Mouse (Mus musculus): ENCODE results near the gene Cox19.

DNA sequence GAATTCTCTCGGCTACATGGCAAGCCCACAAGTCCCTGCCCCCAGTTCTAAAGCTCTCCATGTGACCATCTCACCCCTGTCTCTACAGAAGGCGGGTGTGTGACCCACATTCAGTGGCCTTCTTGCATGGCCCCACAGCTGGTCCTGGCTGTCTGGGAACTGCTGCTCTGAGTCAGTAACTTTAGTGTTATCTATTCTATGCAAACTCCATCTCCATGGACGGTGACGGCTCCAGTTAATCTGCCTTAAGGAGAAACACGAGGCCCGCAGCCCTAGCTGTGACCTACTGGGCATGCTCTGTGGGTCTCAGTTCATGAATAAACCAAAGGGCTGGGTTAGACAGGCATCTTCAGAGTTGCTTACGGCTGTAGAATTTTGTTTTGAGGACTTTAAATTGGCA, 43.2 kb upstream of the Cox19 start:
- TF ChIP-seq CTCF (IDR thresholded peaks at IDR 0.05; ENCODE audit: insufficient read depth, low read length) (no peak), POLR2A (IDR thresholded peaks at IDR 0.05; ENCODE audit: borderline replicate concordance, extremely low read depth, low read depth, low read length) (no peak)

All from lung, adult 2 months (tissue).